Mouse (Mus musculus) intestine, embryonic 16.5 days (tissue): Measurements from ENCODE around the gene Pgm2. TPM values are rescaled to one million over a fixed set of nuclear protein-coding genes. Genes with fewer than 3 reads are reported as not detected.

ENCODE experiments used
- ATAC-seq: fragments of 200-750 bp; cut with Nextera tagmentation; 2 replicates; pipeline ENCODE4 v1.8.0; 2017; ENCODE audit warnings: moderate TSS enrichment, moderate library complexity
- H3K27ac ChIP-seq: fragments of 300-500 bp; sonication (generic); 2 replicates; pipeline ENCODE4 v1.5.1; 2014; ENCODE audit warnings: mild to moderate bottlenecking, low read length
- H3K27me3 ChIP-seq: fragments of 300-500 bp; sonication (generic); replicated peaks from 2 replicates; pipeline ENCODE4 v1.6.1; 2014; ENCODE audit warnings: low read length, control low read depth, mixed read lengths; ENCODE audit not compliant: control insufficient read depth, insufficient read depth
- H3K36me3 ChIP-seq: fragments of 300-500 bp; sonication (generic); 2 replicates; pipeline ENCODE4 v1.6.1; 2014; ENCODE audit warnings: low read length, control low read depth; ENCODE audit not compliant: control insufficient read depth, insufficient read depth
- H3K4me1 ChIP-seq: fragments of 300-500 bp; sonication (generic); 2 replicates; pipeline ENCODE4 v1.6.1; 2014; ENCODE audit warnings: low read length, control low read depth, mixed read lengths; ENCODE audit not compliant: control insufficient read depth, insufficient read depth
- H3K4me2 ChIP-seq: fragments of 300-500 bp; sonication (generic); 2 replicates; pipeline ENCODE4 v1.6.1; 2014; ENCODE audit warnings: low read depth, low read length, control low read depth
- H3K4me3 ChIP-seq: fragments of 300-500 bp; sonication (generic); 2 replicates; pipeline ENCODE4 v1.5.1; 2014; ENCODE audit warnings: mild to moderate bottlenecking, low read length
- H3K9ac ChIP-seq: fragments of 300-500 bp; sonication (generic); 2 replicates; pipeline ENCODE4 v1.6.1; 2014; ENCODE audit warnings: low read depth, low read length
- H3K9me3 ChIP-seq: fragments of 300-500 bp; sonication (generic); 2 replicates; pipeline ENCODE4 v1.6.1; 2016; ENCODE audit warnings: low read length, control low read depth; ENCODE audit not compliant: control insufficient read depth
- WGBS: fragments of 180-500 bp; shearing (Covaris S2); extraction: QIAGEN DNeasy Blood & Tissue Kit; methylation state at CpG from one replicate; pipeline ENCODE4 v1.1.7; 2014; 5-methylcytosine and 5-hydroxymethylcytosine counted together
- polyA plus RNA-seq: library from polyadenylated mRNA; unstranded; fragments of >200 nt; fragmentation: Nextera tagmentation; extraction: Ambion mirVana; gene quantifications from 2 replicates; pipeline ENCODE4 v1.2.1, GENCODE M21; 2015

The Pgm2 gene
- polyA plus RNA-seq: 37.6 and 38.5 TPM in 2 replicates

GRCm38 (mm10) chr5:64092748-64093292 is at the start of gene Pgm2:
TSS of gene Pgm2 (plus strand) at chr5:64092950.
- Histone ChIP-seq H3K27me3 (no peaks in the 10 kb centered on the region), H3K4me3 (peak within 1 kb of the TSS; percentile 74), H3K27ac (peak within 1 kb of the TSS; percentile 46), H3K4me2 (peak within 1 kb of the TSS; percentile 72), H3K9ac (peak within 1 kb of the TSS; percentile 77), H3K36me3 (no peaks in the 10 kb centered on the region), H3K9me3 (no peaks in the 10 kb centered on the region), H3K4me1 (peaks cover 20% of the 10 kb centered on the region)
- peak; percentile 96 for ATAC-seq
- WGBS: under 1% methylated on average over 43 of the region's 43 CpGs

DNA sequence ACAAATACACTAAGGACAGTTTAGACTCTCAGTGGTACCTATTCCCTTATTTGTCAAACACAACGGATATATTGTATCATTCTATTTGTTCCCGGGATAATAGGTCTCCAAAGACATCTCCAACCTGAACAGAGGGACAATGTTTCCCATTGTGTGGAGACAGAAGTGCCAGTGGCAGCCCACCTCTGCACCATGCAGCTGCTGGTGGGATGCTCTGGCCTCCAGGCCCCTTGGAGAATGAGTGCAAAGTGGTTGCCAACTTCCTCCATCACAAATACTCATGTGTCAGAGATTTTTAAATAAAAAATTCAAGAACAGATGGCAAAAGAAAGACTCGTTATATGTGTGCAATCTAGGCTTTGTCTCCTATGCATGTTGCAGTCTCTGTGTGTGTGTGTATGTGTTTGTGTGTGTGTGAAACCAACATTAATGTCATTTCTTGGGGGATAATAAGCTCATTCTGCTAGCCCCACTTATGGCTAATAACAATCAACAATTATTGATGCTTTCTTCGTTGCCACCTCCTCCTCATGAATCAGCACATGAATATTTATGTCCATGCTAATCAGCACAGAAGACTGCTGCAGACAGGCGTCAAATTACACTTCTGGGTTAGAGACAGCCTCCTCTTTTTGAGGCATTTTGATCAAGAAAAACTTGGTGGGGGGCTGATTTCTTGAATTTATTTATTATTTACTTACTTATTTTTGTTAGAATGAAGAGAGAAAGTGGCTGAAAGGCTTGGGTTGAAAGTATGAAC is 48.9 kb upstream of the Pgm2 start:
- Histone ChIP-seq H3K4me3 (no peak overlapping the region), H3K9ac (no peak overlapping the region), H3K27ac (no peak overlapping the region), H3K4me2 (no peak overlapping the region), H3K36me3 (no peaks in the 10 kb centered on the region), H3K9me3 (no peaks in the 10 kb centered on the region), H3K4me1 (no peaks in the 10 kb centered on the region), H3K27me3 (no peaks in the 10 kb centered on the region)
- ATAC-seq: no peak
- WGBS: 65% methylated on average over 5 of the region's 5 CpGs

DNA sequence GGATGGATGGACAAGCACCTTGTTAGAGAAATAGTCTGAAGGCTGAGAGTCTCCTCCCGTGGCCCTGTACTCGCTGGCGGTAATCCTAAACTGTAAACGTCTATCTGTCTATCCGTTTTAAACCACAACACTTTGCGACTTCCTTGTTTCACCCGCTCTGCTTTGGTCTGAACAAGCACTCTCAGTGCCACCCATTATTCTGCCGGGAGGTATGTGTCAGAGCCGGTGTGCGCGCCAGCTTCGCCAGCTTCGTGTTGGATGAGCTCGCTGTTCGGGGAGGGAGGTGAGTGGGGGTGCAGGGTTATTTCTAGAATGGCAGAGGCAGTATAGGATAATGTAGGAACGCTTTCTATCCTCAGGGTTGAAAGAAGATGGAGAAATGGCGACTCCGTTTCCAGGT is 48.0 kb upstream of the Pgm2 start:
- Histone ChIP-seq H3K27me3 (no peaks in the 10 kb centered on the region), H3K4me3 (no peak overlapping the region), H3K4me2 (no peak overlapping the region), H3K27ac (no peak overlapping the region), H3K9me3 (no peaks in the 10 kb centered on the region), H3K4me1 (no peaks in the 10 kb centered on the region), H3K9ac (no peak overlapping the region), H3K36me3 (no peaks in the 10 kb centered on the region)
- 82% methylated on average over 18 of the region's 18 CpGs for WGBS
- no peak for ATAC-seq

- H3K27ac ChIP-seq: no peak overlapping the region
- H3K36me3 ChIP-seq: no peaks in the 10 kb centered on the region
- H3K27me3 ChIP-seq: no peaks in the 10 kb centered on the region
- ATAC-seq: 0 out of 2 replicates have a peak, but pooled peaks have one; percentile 38
- 39% methylated on average over 8 of the region's 8 CpGs for WGBS
- no peaks in the 10 kb centered on the region for H3K9me3 ChIP-seq
- H3K4me1 ChIP-seq: no peaks in the 10 kb centered on the region
- no peak overlapping the region for H3K9ac ChIP-seq
- H3K4me3 ChIP-seq: no peak overlapping the region
- no peak overlapping the region for H3K4me2 ChIP-seq
These were observed 47.2 kb upstream of the Pgm2 start for GRCm38 (mm10) chr5:64045502-64045901.

DNA sequence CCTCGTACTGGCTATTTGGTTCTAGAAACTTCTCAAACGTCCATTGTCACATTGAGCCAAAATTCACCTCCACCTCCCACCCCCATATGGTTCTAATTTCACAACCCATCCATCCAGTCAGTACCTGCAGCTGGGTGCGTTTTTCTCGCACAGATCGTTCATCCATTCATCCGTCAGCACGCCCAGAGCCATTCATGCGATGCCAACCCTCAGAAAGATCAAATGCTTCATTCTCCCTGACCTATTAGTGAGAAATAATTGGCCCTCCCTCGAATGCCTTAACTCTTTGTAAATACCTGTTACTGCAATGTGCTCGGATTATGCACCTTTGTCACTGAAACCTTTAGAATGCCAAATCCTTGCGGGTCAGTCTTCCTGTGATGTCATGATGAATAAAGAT is 45.8 kb upstream of the Pgm2 start:
- H3K27ac ChIP-seq: no peak overlapping the region
- H3K4me3 ChIP-seq: no peak overlapping the region
- H3K9ac ChIP-seq: no peak overlapping the region
- no peaks in the 10 kb centered on the region for H3K9me3 ChIP-seq
- no peaks in the 10 kb centered on the region for H3K4me1 ChIP-seq
- no peaks in the 10 kb centered on the region for H3K27me3 ChIP-seq
- H3K36me3 ChIP-seq: no peaks in the 10 kb centered on the region
- no peak overlapping the region for H3K4me2 ChIP-seq
- 82% methylated on average over 11 of the region's 11 CpGs for WGBS
- no peak for ATAC-seq

GRCm38 (mm10) chr5:64047921-64048320 is 44.8 kb upstream of the Pgm2 start:
- no peak for ATAC-seq
- WGBS: 65% methylated on average over 6 of the region's 6 CpGs

GRCm38 (mm10) chr5:64048605-64049004 is 44.1 kb upstream of the Pgm2 start:
- H3K9ac ChIP-seq: no peak overlapping the region
- 73% methylated on average over 3 of the region's 3 CpGs for whole genome bisulfite sequencing
- H3K27ac ChIP-seq: no peak overlapping the region

More at GRCm38 (mm10) chr5:64047921-64048320, 44.8 kb upstream of the Pgm2 start:
- no peaks in the 10 kb centered on the region for H3K4me1 ChIP-seq
- no peak overlapping the region for H3K4me2 ChIP-seq
- no peaks in the 10 kb centered on the region for H3K27me3 ChIP-seq
- H3K9ac ChIP-seq: no peak overlapping the region
- H3K9me3 ChIP-seq: no peaks in the 10 kb centered on the region
- H3K4me3 ChIP-seq: no peak overlapping the region
- H3K27ac ChIP-seq: no peak overlapping the region
- H3K36me3 ChIP-seq: no peaks in the 10 kb centered on the region

GRCm38 (mm10) chr5:64049256-64049655 is 43.5 kb upstream of the Pgm2 start:
- H3K9ac ChIP-seq: no peak overlapping the region
- H3K4me2 ChIP-seq: no peak overlapping the region
- no peak overlapping the region for H3K4me3 ChIP-seq
- WGBS: 87% methylated on average over 4 of the region's 5 CpGs
- H3K27me3 ChIP-seq: no peaks in the 10 kb centered on the region
- H3K4me1 ChIP-seq: no peaks in the 10 kb centered on the region
- H3K36me3 ChIP-seq: no peaks in the 10 kb centered on the region
- H3K27ac ChIP-seq: no peak overlapping the region
- ATAC-seq: no peak
- no peaks in the 10 kb centered on the region for H3K9me3 ChIP-seq

More at GRCm38 (mm10) chr5:64048605-64049004, 44.1 kb upstream of the Pgm2 start:
- Histone ChIP-seq H3K36me3 (no peaks in the 10 kb centered on the region), H3K9me3 (no peaks in the 10 kb centered on the region), H3K4me2 (no peak overlapping the region), H3K4me3 (no peak overlapping the region), H3K4me1 (no peaks in the 10 kb centered on the region), H3K27me3 (no peaks in the 10 kb centered on the region)
- ATAC-seq: no peak

- Histone ChIP-seq H3K27ac (no peak overlapping the region), H3K9ac (no peak overlapping the region), H3K4me1 (no peaks in the 10 kb centered on the region), H3K4me2 (no peak overlapping the region), H3K27me3 (no peaks in the 10 kb centered on the region), H3K4me3 (no peak overlapping the region), H3K9me3 (no peaks in the 10 kb centered on the region), H3K36me3 (no peaks in the 10 kb centered on the region)
- WGBS: 87% methylated on average over 5 of the region's 5 CpGs
- no peak for ATAC-seq
These were observed 39.7 kb upstream of the Pgm2 start for GRCm38 (mm10) chr5:64053010-64053409.
